Mouse (Mus musculus) liver, adult 2 months (tissue): ENCODE data around the gene Scamp1.

Source experiments
- CTCF ChIP-seq: fragments of 200-500 bp; IDR thresholded peaks from 2 replicates; pipeline ENCODE4 v1.5.1; 2011; ENCODE audit warnings: low read depth, low read length, control low read depth
- POLR2A ChIP-seq: fragments of 200-500 bp; IDR thresholded peaks from 2 replicates; pipeline ENCODE4 v1.6.1; 2011; ENCODE audit warnings: low read length, control low read depth; ENCODE audit not compliant: insufficient read depth; ENCODE audit errors: extremely low read depth

DNA sequence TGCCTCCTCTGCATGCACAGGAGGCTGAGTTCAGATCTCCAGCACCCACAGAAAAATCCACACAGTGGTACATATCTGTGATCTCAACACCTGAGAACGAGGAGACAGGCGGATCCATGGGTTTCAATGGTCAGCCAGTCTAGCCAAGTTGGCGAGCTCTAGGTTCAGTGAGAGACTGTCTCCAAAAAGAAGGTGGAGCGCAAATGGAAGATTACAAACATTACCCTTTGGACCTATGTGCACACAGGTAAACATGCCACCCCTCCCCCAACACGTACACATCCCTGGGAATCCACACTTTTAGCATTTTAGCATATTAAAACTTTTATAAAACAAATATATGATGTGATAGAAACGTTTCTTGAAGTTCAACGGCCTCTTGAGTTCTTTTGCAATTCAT is 21.9 kb upstream of the Scamp1 start:
- TF ChIP-seq CTCF, result no peak
- no peak for TF ChIP-seq POLR2A
